Mouse (Mus musculus): Measurements from ENCODE around the gene Ccl4.
A peak's percentile ranks its signal among the peaks of the same experiment; 100 is the strongest.

The Ccl4 gene

GRCm38 (mm10) chr11:83675665-83676064, 13.3 kb downstream of the Ccl4 start:
- no peak for DNase-seq

GRCm38 (mm10) chr11:83689918-83690317, 27.5 kb downstream of the Ccl4 start:
- no peak for DNase-seq

GRCm38 (mm10) chr11:83692008-83692407, 29.6 kb downstream of the Ccl4 start:
- no peak for DNase-seq

- peak; percentile 4 to 21 for DNase-seq
These were observed 41.3 kb downstream of the Ccl4 start, which contains the start of gene Wfdc17 for GRCm38 (mm10) chr11:83703705-83704104. Gene Wfdc17, plus strand, starts transcription at chr11:83703991.

- no peak for DNase-seq
These were observed 46.3 kb downstream of the Ccl4 start, which contains the start of gene Wfdc18 for GRCm38 (mm10) chr11:83708715-83709114. Gene Wfdc18, plus strand, starts transcription at chr11:83709015.

- DNase-seq, result no peak
These were observed 47.3 kb downstream of the Ccl4 start for GRCm38 (mm10) chr11:83709683-83710082.

- no peak for DNase-seq
These were observed 50.3 kb downstream of the Ccl4 start for GRCm38 (mm10) chr11:83712671-83713070.

- no peak for DNase-seq
These were observed 51.5 kb downstream of the Ccl4 start for GRCm38 (mm10) chr11:83713925-83714324.
